Mouse (Mus musculus): Measurements from ENCODE around the gene Gsdme.

Gsdme gene

DNA sequence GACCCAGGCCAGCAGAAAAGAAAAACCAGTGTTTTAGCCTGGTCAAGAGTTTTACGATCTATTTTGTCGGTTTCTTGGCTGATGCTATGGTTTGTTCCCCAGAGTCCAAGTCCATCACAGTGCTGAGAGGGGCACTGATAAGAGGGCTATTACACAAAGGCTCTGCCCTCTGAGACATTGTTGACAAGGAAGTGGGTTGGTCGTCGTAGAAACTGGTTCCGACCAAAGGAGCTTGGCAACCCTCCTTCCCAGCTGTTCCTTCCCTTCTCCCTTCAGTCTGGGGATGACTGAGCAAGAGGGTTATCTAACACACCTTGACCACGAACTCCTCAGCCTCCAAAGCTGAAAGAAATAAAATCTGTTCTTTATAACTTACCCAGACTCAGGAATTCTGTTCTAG, at the start of gene Gsdme:
Gene Gsdme, minus strand, starts transcription at position 193 of the 400 bp plus-strand sequence.
- in situ Hi-C loops (cut with MboI; ENCODE audit: low pct_unique_long_range_greater_than_20kb in 1 of 2, low sequenced_read_pairs in 2 of 2, unreplicated experiment in 1 of 2), result no loop called here

DNA sequence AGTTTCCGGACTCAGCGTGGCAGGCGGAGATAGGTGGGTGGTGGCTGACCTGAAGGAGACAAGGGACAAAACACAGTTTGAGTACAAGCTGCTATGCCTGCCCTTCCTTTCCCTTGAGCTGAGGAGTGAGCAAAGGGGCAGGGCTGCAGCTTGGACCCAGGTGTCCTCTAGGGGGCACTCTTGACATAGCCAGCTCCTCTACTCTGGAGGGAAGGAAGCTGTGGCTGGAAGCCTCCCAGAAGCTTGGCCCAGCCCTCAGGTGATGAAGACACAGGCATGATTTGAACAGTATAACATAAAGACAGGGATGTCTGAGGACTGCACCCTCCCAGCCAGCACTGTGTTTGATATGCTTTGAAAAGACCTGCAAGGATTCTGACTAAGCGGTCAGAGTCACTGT, 49.0 kb upstream of the Gsdme start:
- in situ Hi-C loops (cut with MboI; ENCODE audit: low pct_unique_long_range_greater_than_20kb in 1 of 2, low sequenced_read_pairs in 2 of 2, unreplicated experiment in 1 of 2), result loop anchor here in 1 of 2 experiments (5.0 kb wide), 1 partner anchor 225 kb away; no protein-coding TSS in a partner anchor

DNA sequence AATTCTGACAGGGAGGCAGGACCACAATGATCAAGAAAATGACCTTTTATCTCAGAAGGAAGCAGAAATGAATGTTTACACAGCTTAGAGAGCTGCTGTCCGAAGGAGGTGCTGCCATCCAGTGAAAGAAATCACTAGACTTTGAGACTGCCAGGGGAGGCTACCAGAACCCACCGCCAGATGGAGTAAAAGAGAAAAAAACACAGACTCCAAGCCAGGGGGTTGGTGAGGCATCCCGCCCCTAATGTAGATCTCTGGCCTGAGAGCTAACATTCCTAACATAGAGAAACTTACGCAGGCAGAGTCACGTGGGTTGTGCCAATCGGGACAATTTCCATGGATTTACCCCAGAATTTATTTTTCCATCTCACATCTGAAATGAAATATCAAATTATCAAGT, 45.4 kb upstream of the Gsdme start:
- in situ Hi-C loops (cut with MboI; ENCODE audit: low pct_unique_long_range_greater_than_20kb in 1 of 2, low sequenced_read_pairs in 2 of 2, unreplicated experiment in 1 of 2), result no loop called here

DNA sequence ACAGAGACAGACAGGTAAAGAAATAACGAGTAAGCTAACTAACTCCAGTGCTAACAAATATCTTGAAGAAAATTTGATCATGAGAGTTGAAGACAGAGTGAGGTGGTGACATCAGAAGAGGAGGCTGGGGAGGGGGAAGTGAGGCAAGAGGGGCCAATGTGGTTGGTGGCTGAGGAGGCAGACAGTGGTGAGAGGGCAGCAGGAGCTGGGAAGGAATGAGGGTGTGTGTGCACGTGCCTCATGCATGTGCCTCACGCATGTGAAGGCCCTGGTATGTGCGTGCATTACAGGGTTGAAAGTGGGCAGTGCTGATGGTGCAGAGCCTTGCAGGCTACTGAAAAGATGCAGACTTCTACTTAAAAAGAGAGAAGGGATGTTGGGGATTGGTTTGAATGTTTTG, 43.0 kb upstream of the Gsdme start:
- in situ Hi-C loops (cut with MboI; ENCODE audit: low pct_unique_long_range_greater_than_20kb in 1 of 2, low sequenced_read_pairs in 2 of 2, unreplicated experiment in 1 of 2), result no loop called here

DNA sequence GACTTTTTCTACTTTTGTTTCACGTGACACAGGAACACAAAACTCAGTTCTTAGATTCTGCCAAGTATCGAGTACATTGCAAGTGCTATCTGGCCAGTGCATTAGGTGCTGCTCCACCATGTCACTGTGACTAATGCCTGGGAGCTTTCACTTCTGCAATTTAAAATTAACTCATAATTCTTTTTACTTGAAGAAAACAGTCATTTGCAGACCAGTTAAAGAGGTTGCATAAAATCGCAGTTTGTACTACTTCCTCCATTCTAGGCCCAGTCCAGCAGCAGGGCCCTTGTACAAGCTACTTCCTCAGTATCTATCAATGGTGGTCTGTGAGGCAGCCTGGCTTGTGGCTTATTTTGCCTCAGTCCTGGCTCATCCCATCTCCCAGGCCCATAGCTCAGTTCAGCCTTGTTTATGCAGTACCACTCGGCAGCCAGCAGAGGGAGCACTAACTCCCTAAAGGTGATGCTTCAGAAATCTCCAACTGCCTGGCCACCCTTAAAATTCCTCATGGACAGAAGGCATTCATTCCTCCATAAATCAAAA, 41.4 kb upstream of the Gsdme start:
- in situ Hi-C loops (cut with MboI; ENCODE audit: low pct_unique_long_range_greater_than_20kb in 1 of 2, low sequenced_read_pairs in 2 of 2, unreplicated experiment in 1 of 2), result no loop called here

DNA sequence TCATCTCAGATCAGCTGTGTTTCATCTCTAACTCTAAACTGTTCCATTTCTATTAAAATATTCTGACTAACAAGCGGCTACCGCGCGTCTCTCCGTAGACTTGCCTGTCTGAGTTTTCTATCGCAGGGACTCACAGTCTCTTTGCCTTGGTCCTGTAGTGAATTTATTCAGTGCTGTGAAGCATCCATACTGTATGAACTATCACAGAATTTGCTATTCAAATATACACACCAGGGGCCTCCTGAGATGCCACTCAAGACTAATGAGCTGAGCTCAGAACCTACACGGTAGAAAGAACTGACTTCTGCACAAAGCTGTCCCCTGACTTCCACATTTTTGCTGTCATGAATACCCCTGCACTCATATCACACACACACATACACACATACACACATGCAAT, 37.5 kb upstream of the Gsdme start:
- in situ Hi-C loops (cut with MboI; ENCODE audit: low pct_unique_long_range_greater_than_20kb in 1 of 2, low sequenced_read_pairs in 2 of 2, unreplicated experiment in 1 of 2), result no loop called here

GRCm38 (mm10) chr6:50300622-50301021, 37.0 kb upstream of the Gsdme start:
- in situ Hi-C loops (cut with MboI; ENCODE audit: low pct_unique_long_range_greater_than_20kb in 1 of 2, low sequenced_read_pairs in 2 of 2, unreplicated experiment in 1 of 2), result no loop called here

- in situ Hi-C loops (cut with MboI; ENCODE audit: low pct_unique_long_range_greater_than_20kb in 1 of 2, low sequenced_read_pairs in 2 of 2, unreplicated experiment in 1 of 2), result loop anchor here in 1 of 2 experiments (25.0 kb wide), 1 partner anchor 787 kb away; no protein-coding TSS in a partner anchor
These were observed 35.4 kb upstream of the Gsdme start for GRCm38 (mm10) chr6:50299071-50299470.

DNA sequence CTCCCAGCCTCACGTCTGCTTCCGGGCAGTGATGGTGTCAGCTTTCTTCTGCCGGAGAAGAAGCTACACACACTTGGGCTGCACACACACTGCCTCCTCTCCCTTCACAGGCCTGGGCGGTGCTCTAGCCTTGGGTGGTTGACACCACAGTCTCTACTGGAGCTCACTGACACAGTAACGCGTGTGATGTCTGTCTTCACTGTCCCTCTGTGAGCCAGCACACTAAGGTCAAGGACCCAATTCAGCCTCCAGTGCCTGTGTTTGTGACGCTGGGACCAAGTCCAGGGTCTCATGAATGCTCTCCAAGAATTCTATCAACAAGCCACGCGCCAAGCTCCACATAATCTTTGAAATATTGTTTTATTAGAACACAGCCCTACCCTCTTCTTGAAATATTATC, 34.0 kb upstream of the Gsdme start:
- in situ Hi-C loops (cut with MboI; ENCODE audit: low pct_unique_long_range_greater_than_20kb in 1 of 2, low sequenced_read_pairs in 2 of 2, unreplicated experiment in 1 of 2), result loop anchor here in 1 of 2 experiments (25.0 kb wide), 1 partner anchor 785 kb away; no protein-coding TSS in a partner anchor

DNA sequence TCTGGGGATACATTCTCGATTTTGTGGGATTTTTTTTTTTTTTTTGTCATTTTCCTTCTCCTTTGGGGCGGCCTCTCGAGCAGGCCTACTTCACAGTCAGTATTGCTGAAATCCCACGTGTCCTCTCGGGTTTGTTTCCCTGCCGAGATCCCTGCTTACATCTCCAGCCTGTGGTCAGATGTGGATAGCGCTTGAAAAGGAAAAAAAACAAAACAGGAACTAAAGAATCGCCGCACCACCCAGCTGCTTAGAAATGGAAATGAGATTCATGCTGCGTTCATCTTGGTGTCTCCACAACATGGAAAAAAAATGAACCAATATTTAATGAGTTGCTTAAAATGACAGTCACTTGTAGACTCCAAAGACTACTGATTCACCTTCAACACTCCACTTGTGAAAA, 31.5 kb upstream of the Gsdme start:
- in situ Hi-C loops (cut with MboI; ENCODE audit: low pct_unique_long_range_greater_than_20kb in 1 of 2, low sequenced_read_pairs in 2 of 2, unreplicated experiment in 1 of 2), result loop anchor here in 1 of 2 experiments (25.0 kb wide), 1 partner anchor 783 kb away; no protein-coding TSS in a partner anchor

DNA sequence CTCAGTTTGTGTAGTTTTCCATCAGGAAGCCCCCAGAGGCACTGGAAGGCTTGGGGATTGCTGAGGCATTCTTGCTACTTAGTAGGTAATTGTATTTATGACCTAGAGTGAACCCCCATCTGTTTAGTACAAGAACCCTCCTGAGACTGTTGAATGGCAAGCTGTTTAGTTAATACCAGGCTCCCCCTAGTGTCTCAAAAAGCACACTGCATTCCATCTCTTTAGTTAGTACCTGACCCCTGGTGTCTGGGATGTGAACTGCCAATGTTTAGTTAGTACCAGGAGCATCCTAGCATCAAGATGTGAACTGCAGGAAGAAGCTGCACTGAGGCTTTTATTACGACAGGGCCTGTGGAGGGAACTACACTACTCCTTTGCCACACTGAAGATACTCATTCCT, 30.5 kb upstream of the Gsdme start:
- in situ Hi-C loops (cut with MboI; ENCODE audit: low pct_unique_long_range_greater_than_20kb in 1 of 2, low sequenced_read_pairs in 2 of 2, unreplicated experiment in 1 of 2), result loop anchor here in 1 of 2 experiments (25.0 kb wide), 1 partner anchor 782 kb away; no protein-coding TSS in a partner anchor

DNA sequence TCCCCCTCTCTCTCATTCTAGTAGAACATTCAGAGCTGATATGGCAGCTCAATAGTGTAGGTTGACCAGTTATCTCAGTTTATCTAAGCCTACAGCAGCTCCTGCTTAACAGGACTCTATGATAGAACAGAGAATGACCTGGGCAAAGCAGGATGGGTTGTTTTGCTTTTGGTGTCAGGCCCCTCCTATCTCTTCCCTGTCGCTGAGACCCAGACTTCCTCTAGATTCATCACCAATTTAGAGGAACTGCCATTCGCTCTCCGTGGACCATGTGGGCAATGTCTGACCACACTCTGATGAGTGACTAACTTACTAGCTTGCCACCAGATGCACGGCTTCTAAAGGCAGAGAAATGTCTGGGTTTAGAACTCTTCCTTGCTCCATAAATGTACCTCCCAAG, 28.0 kb upstream of the Gsdme start:
- in situ Hi-C loops (cut with MboI; ENCODE audit: low pct_unique_long_range_greater_than_20kb in 1 of 2, low sequenced_read_pairs in 2 of 2, unreplicated experiment in 1 of 2), result loop anchor here in 1 of 2 experiments (25.0 kb wide), 1 partner anchor 779 kb away; no protein-coding TSS in a partner anchor

DNA sequence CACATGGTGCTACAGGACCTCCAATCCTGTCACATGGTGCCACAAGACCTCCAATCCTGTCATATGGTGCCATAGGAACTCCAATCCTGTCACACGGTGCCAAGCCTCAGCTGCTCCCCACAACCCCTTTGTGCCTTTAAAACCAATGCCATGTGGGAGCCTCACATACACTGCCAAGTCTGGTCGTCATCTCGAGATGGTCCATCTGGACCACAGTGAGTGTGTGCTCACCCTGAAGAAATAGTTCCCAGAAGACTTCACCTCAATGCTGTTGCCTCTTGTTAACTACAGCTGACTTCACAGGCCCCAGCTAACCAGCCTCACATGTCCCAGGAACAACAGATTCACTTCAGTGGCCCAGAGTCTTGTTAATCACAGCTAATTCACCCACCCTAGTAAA, 23.2 kb upstream of the Gsdme start:
- in situ Hi-C loops (cut with MboI; ENCODE audit: low pct_unique_long_range_greater_than_20kb in 1 of 2, low sequenced_read_pairs in 2 of 2, unreplicated experiment in 1 of 2), result loop anchor here in 1 of 2 experiments (25.0 kb wide), 1 partner anchor 775 kb away; no protein-coding TSS in a partner anchor

- in situ Hi-C loops (cut with MboI; ENCODE audit: low pct_unique_long_range_greater_than_20kb in 1 of 2, low sequenced_read_pairs in 2 of 2, unreplicated experiment in 1 of 2), result loop anchor here in 1 of 2 experiments (25.0 kb wide), 1 partner anchor 767 kb away; no protein-coding TSS in a partner anchor
These were observed 16.0 kb upstream of the Gsdme start for GRCm38 (mm10) chr6:50279642-50280041.

GRCm38 (mm10) chr6:50273947-50274346, 10.3 kb upstream of the Gsdme start:
- in situ Hi-C loops (cut with MboI; ENCODE audit: low pct_unique_long_range_greater_than_20kb in 1 of 2, low sequenced_read_pairs in 2 of 2, unreplicated experiment in 1 of 2), result no loop called here

DNA sequence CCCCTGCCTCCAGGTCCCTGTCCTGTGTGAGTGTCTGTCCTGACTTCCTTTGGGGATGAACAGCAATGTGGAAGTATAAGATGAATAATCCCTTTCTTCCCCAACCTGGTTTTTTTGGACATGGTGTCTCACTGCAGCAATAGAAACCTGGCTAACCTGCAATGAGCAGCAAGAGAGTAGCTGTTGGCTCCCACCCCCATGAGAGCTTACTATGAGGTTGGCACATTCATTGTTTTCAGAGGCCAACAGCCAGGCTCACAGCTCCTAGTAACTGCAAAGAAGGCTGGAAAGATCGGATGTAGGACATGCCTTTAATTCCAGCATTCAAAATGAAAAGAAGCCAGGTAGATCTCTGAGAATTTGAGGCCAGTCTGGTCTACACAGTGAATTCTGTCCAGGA, 9.8 kb upstream of the Gsdme start:
- in situ Hi-C loops (cut with MboI; ENCODE audit: low pct_unique_long_range_greater_than_20kb in 1 of 2, low sequenced_read_pairs in 2 of 2, unreplicated experiment in 1 of 2), result no loop called here

DNA sequence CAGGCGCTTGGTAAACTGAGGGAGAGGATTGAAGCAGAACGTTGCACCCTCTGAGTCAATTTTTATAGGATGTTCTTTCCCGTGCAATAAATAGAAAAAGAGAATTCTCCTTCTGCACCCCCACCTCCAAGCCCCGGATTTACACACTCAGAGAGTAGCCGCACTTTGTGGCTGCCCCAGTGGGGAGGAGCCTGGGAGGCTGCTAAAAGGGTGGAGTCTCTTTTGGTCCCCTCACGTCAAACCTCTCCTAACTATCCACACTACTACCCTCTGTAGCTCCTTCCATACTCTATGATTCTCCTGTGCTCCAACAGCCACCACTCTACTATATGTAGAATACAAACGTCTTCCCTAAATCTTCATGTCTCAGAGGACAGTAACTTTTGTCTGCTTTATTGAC, 1.4 kb downstream of the Gsdme start:
- in situ Hi-C loops (cut with MboI; ENCODE audit: low pct_unique_long_range_greater_than_20kb in 1 of 2, low sequenced_read_pairs in 2 of 2, unreplicated experiment in 1 of 2), result no loop called here

DNA sequence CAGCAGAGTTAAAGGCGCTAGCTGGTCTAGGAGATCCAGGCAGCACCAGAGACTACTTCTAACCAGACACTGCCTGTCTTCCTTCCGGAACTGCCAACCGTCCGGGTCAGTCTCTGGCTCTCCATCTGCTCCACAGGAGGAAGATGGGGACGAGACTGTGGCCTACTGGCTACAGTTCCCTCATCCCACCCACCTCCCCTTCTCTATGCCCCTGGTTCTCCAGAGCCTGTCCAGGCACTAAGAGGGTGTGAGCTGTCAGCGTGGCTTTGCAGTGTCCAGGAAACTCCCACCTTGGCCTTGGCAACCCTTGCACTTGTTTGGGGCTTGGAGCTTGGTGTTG, 1.8 kb downstream of the Gsdme start:
- in situ Hi-C loops (cut with MboI; ENCODE audit: low pct_unique_long_range_greater_than_20kb in 1 of 2, low sequenced_read_pairs in 2 of 2, unreplicated experiment in 1 of 2), result no loop called here

- in situ Hi-C loops (cut with MboI; ENCODE audit: low pct_unique_long_range_greater_than_20kb in 1 of 2, low sequenced_read_pairs in 2 of 2, unreplicated experiment in 1 of 2), result no loop called here
These were observed 2.3 kb downstream of the Gsdme start for GRCm38 (mm10) chr6:50261201-50261921.

GRCm38 (mm10) chr6:50255356-50255755, 8.3 kb downstream of the Gsdme start:
- in situ Hi-C loops (cut with MboI; ENCODE audit: low pct_unique_long_range_greater_than_20kb in 1 of 2, low sequenced_read_pairs in 2 of 2, unreplicated experiment in 1 of 2), result no loop called here
